In the genomic region with DNA sequence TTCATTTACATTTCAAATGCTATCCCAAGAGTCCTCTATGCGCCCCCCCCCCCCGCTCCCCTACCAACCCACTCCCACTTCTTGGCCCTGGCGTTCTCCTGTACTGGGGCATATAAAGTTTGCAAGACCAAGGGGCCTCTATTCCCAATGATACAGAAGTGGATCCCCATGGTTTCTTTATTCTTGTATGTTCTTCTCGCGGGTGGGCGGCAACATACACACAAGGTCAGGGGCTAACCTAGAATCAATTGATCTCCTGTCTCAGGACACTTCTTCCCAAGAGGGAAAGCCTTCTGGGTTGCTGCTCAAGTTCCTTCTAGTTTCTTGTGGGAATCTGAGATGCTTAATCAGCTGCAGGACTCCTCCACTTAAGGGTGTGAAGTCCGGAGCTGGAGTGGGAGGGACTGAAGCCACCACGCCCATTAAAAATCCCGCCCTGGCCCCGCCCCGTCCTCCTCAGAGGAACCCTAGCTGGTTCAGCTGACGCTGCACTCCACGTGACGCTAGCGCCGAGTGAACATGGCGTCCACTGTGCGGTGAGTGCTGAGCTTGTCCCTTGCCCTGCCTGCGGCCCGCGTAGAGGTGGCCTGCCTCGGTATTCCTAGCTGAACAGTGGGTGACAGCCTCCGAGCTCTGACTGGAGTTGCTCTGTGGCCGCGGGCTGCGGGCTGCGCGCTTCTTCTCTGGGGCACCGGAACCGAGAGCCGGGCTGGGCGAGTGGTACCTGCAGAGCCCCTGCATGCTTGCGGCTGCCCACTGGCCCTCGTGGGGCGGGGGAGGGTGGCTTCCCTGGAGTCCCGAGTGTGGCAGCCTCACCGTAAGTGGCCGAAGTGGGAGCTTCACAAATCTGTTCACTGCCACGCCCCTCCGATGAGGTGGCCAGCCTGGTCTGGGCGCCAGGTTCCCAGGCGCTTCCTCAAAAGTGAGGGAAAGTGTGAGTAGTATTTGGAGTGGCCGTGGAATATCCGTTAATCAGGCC, we compare ENCODE assay signal across 8 mouse cellular contexts. TPM values are rescaled to one million over a fixed set of nuclear protein-coding genes. Genes with fewer than 3 reads are reported as not detected.
A peak's percentile ranks its signal among the peaks of the same experiment; 100 is the strongest.
DNase-seq lines count a peak whose midpoint lies in the region; ATAC-seq and TF ChIP-seq lines count a peak whose summit lies in the region.

Gene Pepd, plus strand, starts transcription at position 461 of the 979 bp plus-strand sequence.

- H3K4me3 ChIP-seq in cerebellum, adult 2 months (replicated peaks; ENCODE audit: insufficient read depth, low read depth, low read length) = peak within 1 kb of the TSS; percentile 93
- peak within 1 kb of the TSS; percentile 82 for H3K4me3 ChIP-seq in forebrain, postnatal 0 days (ENCODE audit: low read depth, low read length)
- H3K4me3 ChIP-seq in lung, postnatal 0 days (ENCODE audit: low read depth, low read length) = peak within 1 kb of the TSS; percentile 83

- peak; percentile 96 for ATAC-seq in forebrain, postnatal 0 days
- ATAC-seq in lung, postnatal 0 days = peak; percentile 99

- H3K4me2 ChIP-seq in forebrain, postnatal 0 days (ENCODE audit: low read depth) = peak within 1 kb of the TSS; percentile 93
- H3K4me2 ChIP-seq in lung, postnatal 0 days (replicated peaks; ENCODE audit: low read depth, low read length) = peak within 1 kb of the TSS; percentile 96

- no peak for TF ChIP-seq CTCF in cerebellum, adult 2 months (IDR thresholded peaks at IDR 0.05; ENCODE audit: borderline replicate concordance, insufficient read depth, low read depth, low read length)
- peak; percentile 14; the same call in 1 of the 2 replicates for TF ChIP-seq CTCF in forebrain, postnatal 0 days (IDR thresholded peaks at IDR 0.05; ENCODE audit: low read depth)
- TF ChIP-seq CTCF in lung, postnatal 0 days (IDR thresholded peaks at IDR 0.05) = no peak

- no peaks in the 10 kb centered on the region for H3K27me3 ChIP-seq in cerebellum, adult 2 months (ENCODE audit: control insufficient read depth, insufficient read depth, low read length)
- H3K27me3 ChIP-seq in forebrain, postnatal 0 days (ENCODE audit: insufficient read depth, low read length) = no peaks in the 10 kb centered on the region
- no peaks in the 10 kb centered on the region for H3K27me3 ChIP-seq in lung, postnatal 0 days (replicated peaks; ENCODE audit: insufficient read depth, low read length)

- no peak within 1 kb of the TSS for H3K27ac ChIP-seq in cerebellum, adult 2 months (ENCODE audit: insufficient read depth, low read length)
- H3K27ac ChIP-seq in forebrain, postnatal 0 days (ENCODE audit: low read depth, low read length) = no peak within 1 kb of the TSS
- peak within 1 kb of the TSS; percentile 43; the same call in 1 of the 2 replicates for H3K27ac ChIP-seq in lung, postnatal 0 days (ENCODE audit: low read length)

- H3K9ac ChIP-seq in forebrain, postnatal 0 days = peak within 1 kb of the TSS; percentile 65
- H3K9ac ChIP-seq in lung, postnatal 0 days (replicated peaks; ENCODE audit: low read depth) = peak within 1 kb of the TSS; percentile 74

- no peak for TF ChIP-seq EP300 in lung, postnatal 0 days (IDR thresholded peaks at IDR 0.05)

- peak; percentile 79 for TF ChIP-seq POLR2A in cerebellum, adult 2 months (IDR thresholded peaks at IDR 0.05; ENCODE audit: borderline replicate concordance, insufficient read depth, low read length)

- H3K36me3 ChIP-seq in forebrain, postnatal 0 days (ENCODE audit: insufficient read depth) = no peaks in the 10 kb centered on the region
- no peaks in the 10 kb centered on the region for H3K36me3 ChIP-seq in lung, postnatal 0 days (ENCODE audit: insufficient read depth, low read length)

- 5% methylated on average over 44 of the region's 44 CpGs for WGBS in cerebellum, adult 2 months
- WGBS in forebrain, postnatal 0 days = 8% methylated on average over 44 of the region's 44 CpGs
- 5% methylated on average over 44 of the region's 44 CpGs for WGBS in lung, postnatal 0 days

- no peaks in the 10 kb centered on the region for H3K4me1 ChIP-seq in cerebellum, adult 2 months (ENCODE audit: control insufficient read depth, insufficient read depth, low read length)
- H3K4me1 ChIP-seq in forebrain, postnatal 0 days (ENCODE audit: insufficient read depth) = 0 out of 2 replicates have a peak, but pooled peaks cover 4% of the 10 kb centered on the region
- peaks cover 5% of the 10 kb centered on the region; the same call in 1 of the 2 replicates for H3K4me1 ChIP-seq in lung, postnatal 0 days (ENCODE audit: insufficient read depth, low read depth, low read length)

- DNase-seq in MEL-GATA-1-ER (ENCODE audit: extremely low read depth, low read depth) = peak; percentile 52
- DNase-seq in cerebellum, adult 2 months = peak; percentile 74 to 75
- peak; percentile 87 for DNase-seq in forebrain, postnatal 0 days
- peak; percentile 88 for DNase-seq in heart, postnatal 4 days
- DNase-seq in layer of hippocampus, adult 9-11 months = peak; percentile 85
- DNase-seq in lung, postnatal 0 days (ENCODE audit: low spot score) = peak; percentile 94
- DNase-seq in ovary, postnatal 14 days (ENCODE audit: low spot score) = peak; percentile 76
- peak; percentile 71 for DNase-seq in thymus, postnatal 14 days

- no peaks in the 10 kb centered on the region for H3K9me3 ChIP-seq in forebrain, postnatal 0 days (ENCODE audit: low read length)
- H3K9me3 ChIP-seq in lung, postnatal 0 days (ENCODE audit: low read length) = no peaks in the 10 kb centered on the region

RNA-seq across cellular contexts. Expression of gene Pepd, which starts in this region (rescaled TPM):
- polyA plus RNA-seq in cerebellum, adult 2 months (2012; rRNA removed) = 55.1 and 58.7 TPM in 2 replicates
- 41.2 and 52.3 TPM in 2 replicates for total RNA-seq in forebrain, postnatal 0 days (2014; rRNA removed)
- polyA plus RNA-seq in forebrain, postnatal 0 days (2015; fragmentation: Nextera tagmentation; extraction: Ambion mirVana) = 56.7 and 60.4 TPM in 2 replicates
- total RNA-seq in heart, postnatal 4 days (2021) = 10 to 100 TPM; 24.4 to 26.9 TPM
- 44.5 and 54.8 TPM in 2 replicates for polyA plus RNA-seq in lung, postnatal 0 days (2015; fragmentation: Nextera tagmentation; extraction: Ambion mirVana)
